In the genomic region with DNA sequence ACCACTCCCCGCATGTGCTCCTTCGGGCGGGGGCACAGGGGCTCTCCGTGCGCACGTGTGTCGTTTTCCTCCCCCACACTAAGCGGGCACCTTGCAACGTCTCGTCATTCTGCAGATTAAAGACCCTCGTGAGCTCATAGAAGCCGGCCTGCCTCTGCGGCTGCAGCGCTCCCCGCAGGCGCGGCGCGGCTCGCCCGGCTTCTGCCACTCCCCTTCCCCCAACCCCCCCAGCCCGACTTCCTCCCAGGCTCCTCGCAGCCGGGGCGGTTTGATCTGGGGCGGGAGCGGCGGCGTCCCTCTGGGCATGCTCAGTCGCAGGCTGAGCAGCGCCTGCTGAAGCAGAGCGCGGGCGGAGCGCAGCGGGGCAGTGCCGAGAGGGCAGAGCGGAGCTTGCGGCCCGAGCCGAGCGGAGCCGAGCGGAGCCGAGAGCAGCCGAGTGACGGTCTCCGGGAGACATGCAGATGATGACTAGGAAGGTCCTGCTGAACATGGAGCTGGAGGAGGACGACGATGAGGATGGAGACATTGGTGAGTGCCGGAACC, we compare ENCODE assay signal across 8 mouse cellular contexts. TPM values are rescaled to one million over a fixed set of nuclear protein-coding genes. Genes with fewer than 3 reads are reported as not detected.
A peak's percentile ranks its signal among the peaks of the same experiment; 100 is the strongest.
DNase-seq lines count a peak whose midpoint lies in the region; ATAC-seq and TF ChIP-seq lines count a peak whose summit lies in the region.

A gene (plus strand): TSS at position 315 of the 543 bp plus-strand sequence.

- ATAC-seq in heart, embryonic 11.5 days (replicated peaks; ENCODE audit: insufficient number of reproducible peaks, low FRiP score, low TSS enrichment) = peak; percentile 93
- peak; percentile 98 for ATAC-seq in kidney, embryonic 16.5 days (ENCODE audit: low FRiP score, low TSS enrichment)

- no peak for TF ChIP-seq CTCF in brain, embryonic 14.5 days (IDR thresholded peaks at IDR 0.05; ENCODE audit: borderline replicate concordance, extremely low read depth, insufficient read depth, insufficient read length)
- no peak for TF ChIP-seq CTCF in liver, adult 2 months (IDR thresholded peaks at IDR 0.05; ENCODE audit: low read depth, low read length)

- peak; percentile 87 to 88 for DNase-seq in B cell, adult 2 months
- peak; percentile 99 for DNase-seq in brain, embryonic 14.5 days (ENCODE audit: low read depth)
- peak; percentile 75 for DNase-seq in liver, adult 2 months (ENCODE audit: extremely low read depth, low read depth, low spot score)
- peak; percentile 95 for DNase-seq in splenic B cell, adult 2 months (ENCODE audit: low read depth, low spot score)

- H3K36me3 ChIP-seq in erythroblast, embryonic 14.5 days (ENCODE audit: control insufficient read depth) = no peaks in the 10 kb centered on the region
- no peaks in the 10 kb centered on the region for H3K36me3 ChIP-seq in heart, embryonic 11.5 days (ENCODE audit: control insufficient read depth, insufficient read depth, low read length)
- H3K36me3 ChIP-seq in kidney, embryonic 16.5 days (ENCODE audit: insufficient read depth, low read length) = no peaks in the 10 kb centered on the region
- H3K36me3 ChIP-seq in liver, adult 2 months (ENCODE audit: control insufficient read depth, insufficient read depth, low read length) = no peaks in the 10 kb centered on the region
- H3K36me3 ChIP-seq in myocyte (ENCODE audit: control insufficient read depth, insufficient read depth) = no peaks in the 10 kb centered on the region
- H3K36me3 ChIP-seq in splenic B cell, adult 2 months (ENCODE audit: control insufficient read depth, insufficient read depth, low read length, poor library complexity, severe bottlenecking) = no peaks in the 10 kb centered on the region

- peak within 1 kb of the TSS; percentile 94 for H3K9ac ChIP-seq in heart, embryonic 11.5 days (ENCODE audit: low read depth, low read length)
- peak within 1 kb of the TSS; percentile 94 for H3K9ac ChIP-seq in kidney, embryonic 16.5 days (replicated peaks; ENCODE audit: low read length)
- peak within 1 kb of the TSS; percentile 89 for H3K9ac ChIP-seq in liver, adult 2 months (ENCODE audit: low read depth, low read length)

- H3ac ChIP-seq in myocyte (ENCODE audit: control insufficient read depth, insufficient read length) = peak within 1 kb of the TSS; percentile 68

- H3K4me2 ChIP-seq in heart, embryonic 11.5 days = peak within 1 kb of the TSS; percentile 72
- H3K4me2 ChIP-seq in kidney, embryonic 16.5 days (replicated peaks; ENCODE audit: low read depth, low read length) = peak within 1 kb of the TSS; percentile 80
- H3K4me2 ChIP-seq in myocyte (ENCODE audit: low read depth) = peak within 1 kb of the TSS; percentile 89

- peak within 1 kb of the TSS; percentile 74 for H3K4me3 ChIP-seq in erythroblast, embryonic 14.5 days (replicated peaks)
- H3K4me3 ChIP-seq in heart, embryonic 11.5 days (ENCODE audit: low read depth, low read length) = peak within 1 kb of the TSS; percentile 84
- H3K4me3 ChIP-seq in kidney, embryonic 16.5 days (ENCODE audit: low read length) = peak within 1 kb of the TSS; percentile 88
- peak within 1 kb of the TSS; percentile 73 for H3K4me3 ChIP-seq in liver, adult 2 months (ENCODE audit: insufficient read depth, low read depth, low read length)
- H3K4me3 ChIP-seq in myocyte = peak within 1 kb of the TSS; percentile 74

- H3K9me3 ChIP-seq in erythroblast, embryonic 14.5 days (ENCODE audit: control insufficient read depth, low read length) = no peaks in the 10 kb centered on the region
- no peaks in the 10 kb centered on the region for H3K9me3 ChIP-seq in heart, embryonic 11.5 days (replicated peaks; ENCODE audit: control insufficient read depth, low read length)
- peaks cover 6% of the 10 kb centered on the region; the same call in 1 of the 2 replicates for H3K9me3 ChIP-seq in kidney, embryonic 16.5 days (ENCODE audit: low read length)

- peaks cover 7% of the 10 kb centered on the region; the same call in 1 of the 2 replicates for H3K79me2 ChIP-seq in liver, adult 2 months (ENCODE audit: control insufficient read depth, insufficient read depth, low read length)
- peaks cover 48% of the 10 kb centered on the region for H3K79me2 ChIP-seq in myocyte (ENCODE audit: control insufficient read depth, insufficient read depth)

- H3K4me1 ChIP-seq in erythroblast, embryonic 14.5 days (ENCODE audit: control insufficient read depth) = peaks cover 29% of the 10 kb centered on the region
- peaks cover 29% of the 10 kb centered on the region for H3K4me1 ChIP-seq in heart, embryonic 11.5 days (ENCODE audit: control insufficient read depth, insufficient read depth, low read length)
- H3K4me1 ChIP-seq in kidney, embryonic 16.5 days (ENCODE audit: insufficient read depth, low read length) = peaks cover 44% of the 10 kb centered on the region
- H3K4me1 ChIP-seq in liver, adult 2 months (ENCODE audit: control insufficient read depth, insufficient read depth, low read length) = no peaks in the 10 kb centered on the region

- peak within 1 kb of the TSS; percentile 65 for H3K27ac ChIP-seq in heart, embryonic 11.5 days (ENCODE audit: low read depth, low read length)
- H3K27ac ChIP-seq in kidney, embryonic 16.5 days (ENCODE audit: low read length) = peak within 1 kb of the TSS; percentile 80
- peak within 1 kb of the TSS; percentile 44 for H3K27ac ChIP-seq in liver, adult 2 months (replicated peaks; ENCODE audit: insufficient read depth, low read depth, low read length)

- 1% methylated on average over 50 of the region's 51 CpGs for WGBS in heart, embryonic 11.5 days (ENCODE audit: insufficient replicate concordance)
- 0% methylated on average over 51 of the region's 51 CpGs for WGBS in kidney, embryonic 16.5 days
- WGBS in liver, adult 2 months = under 1% methylated on average over 51 of the region's 51 CpGs

- H3K27me3 ChIP-seq in erythroblast, embryonic 14.5 days (ENCODE audit: control insufficient read depth) = peaks cover 31% of the 10 kb centered on the region
- no peaks in the 10 kb centered on the region for H3K27me3 ChIP-seq in heart, embryonic 11.5 days (ENCODE audit: control insufficient read depth, insufficient read depth, low read length)
- no peaks in the 10 kb centered on the region for H3K27me3 ChIP-seq in kidney, embryonic 16.5 days (ENCODE audit: insufficient read depth, low read length)
- H3K27me3 ChIP-seq in liver, adult 2 months (ENCODE audit: control insufficient read depth, insufficient read depth, low read length) = no peaks in the 10 kb centered on the region
- H3K27me3 ChIP-seq in myocyte (ENCODE audit: control insufficient read depth, insufficient read depth, insufficient read length) = no peaks in the 10 kb centered on the region
- H3K27me3 ChIP-seq in splenic B cell, adult 2 months (ENCODE audit: control insufficient read depth, insufficient read depth, low read length, poor library complexity, severe bottlenecking) = no peaks in the 10 kb centered on the region

- peak; percentile 69 for TF ChIP-seq POLR2A in brain, embryonic 14.5 days (IDR thresholded peaks at IDR 0.05; ENCODE audit: borderline replicate concordance, extremely low read depth, insufficient read depth, insufficient read length, poor library complexity, severe bottlenecking)
- 0 out of 2 replicates have a peak, but pooled peaks have one; percentile 35 for TF ChIP-seq POLR2A in liver, adult 2 months (IDR thresholded peaks at IDR 0.05; ENCODE audit: extremely low read depth, insufficient read depth, low read length)
- peak; percentile 92 for TF ChIP-seq POLR2A in myocyte (IDR thresholded peaks at IDR 0.05; ENCODE audit: insufficient read length, low read depth)

TF ChIP-seq in myocyte, 11 proteins besides CTCF, POLR2A, EP300 and RAD21:
- peak in 1 of 3 experiments; percentile 53 for TF ChIP-seq MYOD1 (IDR thresholded peaks at IDR 0.05; ENCODE audit: control insufficient read depth in 1 of 3, insufficient read length in 2 of 3, low read depth in 2 of 3)
- peak; percentile 94 for TF ChIP-seq POLR2AphosphoS2 (IDR thresholded peaks at IDR 0.05; ENCODE audit: insufficient read length, low read depth)
- no peak for TF ChIP-seq TCF12 (IDR thresholded peaks at IDR 0.05; ENCODE audit: insufficient read depth, poor library complexity, severe bottlenecking)
- no peak for TF ChIP-seq USF1 (IDR thresholded peaks at IDR 0.05; ENCODE audit: low read depth)
- TF ChIP-seq E2F4 (IDR thresholded peaks at IDR 0.05; ENCODE audit: insufficient read depth) = peak; percentile 54
- TF ChIP-seq SRF (IDR thresholded peaks at IDR 0.05; ENCODE audit: control insufficient read depth, insufficient read length, low read depth) = peak; percentile 47
- TF ChIP-seq REST (IDR thresholded peaks at IDR 0.05; ENCODE audit: insufficient read depth, insufficient read length) = peak; percentile 36
- no peak for TF ChIP-seq CEBPB (IDR thresholded peaks at IDR 0.05; ENCODE audit: insufficient read depth, poor library complexity, severe bottlenecking)
- TF ChIP-seq MYOG (IDR thresholded peaks at IDR 0.05; ENCODE audit: control insufficient read depth in 1 of 3, insufficient read depth in 1 of 3, insufficient read length in 2 of 3, low read depth in 2 of 3) = peak in 2 of 3 experiments; percentile 7 to 65
- no peak for TF ChIP-seq TCF3 (IDR thresholded peaks at IDR 0.05; ENCODE audit: insufficient read length, low read depth)
- no peak for TF ChIP-seq MAX (IDR thresholded peaks at IDR 0.05; ENCODE audit: low read depth)

RNA-seq across cellular contexts. Expression of the gene that starts here (rescaled TPM):
- 26.0 and 32.5 TPM in 2 replicates for polyA plus RNA-seq in brain, embryonic 14.5 days (2012; rRNA removed)
- 0.05 and 0.32 TPM in 2 replicates for polyA plus RNA-seq in erythroblast, embryonic 14.5 days (2012)
- 40.9 and 45.7 TPM in 2 replicates for polyA plus RNA-seq in heart, embryonic 11.5 days (2014; fragmentation: Nextera tagmentation; extraction: Ambion mirVana)
- 54.4 and 67.2 TPM in 2 replicates for polyA plus RNA-seq in kidney, embryonic 16.5 days (2015; fragmentation: Nextera tagmentation; extraction: Ambion mirVana)
- 4.1 and 6.3 TPM in 2 replicates for total RNA-seq in liver, adult 2 months (2014; rRNA removed)
- polyA plus RNA-seq in liver, adult 2 months (2012; rRNA removed) = 1.9 and 3.3 TPM in 2 replicates
- polyA plus RNA-seq in myocyte (2012; fragmentation: generic; extraction: Trizol) = 54.5 TPM

Comparison
In these comparisons a context has a peak if more than half of its experiments do, and no peak if none do; other contexts are left out.
1. Peak in every context shown above with its lines: DNase-seq, ATAC-seq, H3K4me3 ChIP-seq and H3K27ac ChIP-seq.
2. POLR2A ChIP-seq: peak in every context shown above with its lines; median percentile 92 in myocyte; 69 in brain, embryonic 14.5 days; 35 in liver, adult 2 months.